Mouse (Mus musculus): ENCODE measurements at regions not wholly inside any gene's neighbourhood (a gene's known extent, or its start where the extent isn't known, plus 50 kb on each side); places are given as distances from the start of the nearest gene placed in this dataset.

GRCm38 (mm10) chr7:129079786-129080185 is 177.0 kb upstream of the Plpp4 start:
- TF ChIP-seq CTCF (IDR thresholded peaks at IDR 0.05; ENCODE audit: low read depth, low read length) (no peak), GATA1 (IDR thresholded peaks at IDR 0.05; ENCODE audit: borderline replicate concordance, low read length) (no peak), POLR2AphosphoS5 (IDR thresholded peaks at IDR 0.05; ENCODE audit: insufficient replicate concordance, low read depth, low read length) (no peak), TAL1 (conservative IDR thresholded peaks at IDR 0.05; ENCODE audit: low read depth, low read length) (no peak), GATA2 (IDR thresholded peaks at IDR 0.05; ENCODE audit: borderline replicate concordance, low read depth, low read length) (no peak)
